13 mouse cellular contexts compared by ENCODE assay signal in the genomic region with DNA sequence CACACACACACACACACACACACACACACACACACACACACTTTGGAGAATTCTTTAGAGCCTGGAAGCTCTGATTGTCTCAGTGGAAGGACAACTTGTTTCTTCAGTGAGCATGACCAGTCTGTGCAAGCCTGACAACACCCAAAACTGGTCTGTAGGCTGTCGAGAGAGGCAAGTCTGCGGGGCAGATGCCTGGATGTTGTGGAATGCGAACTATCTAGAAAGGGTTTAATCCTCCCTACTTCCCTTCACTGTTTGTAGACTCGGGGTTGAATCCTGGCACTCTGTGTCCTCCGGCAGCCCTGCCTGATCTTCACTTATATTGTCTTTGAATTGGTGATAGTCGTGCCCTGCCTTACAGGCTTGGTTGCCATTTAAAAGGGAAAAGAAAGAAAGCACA. TPM values are rescaled to one million over a fixed set of nuclear protein-coding genes. Genes with fewer than 3 reads are reported as not detected.
DNase-seq lines count a peak whose midpoint lies in the region; ATAC-seq and TF ChIP-seq lines count a peak whose summit lies in the region.
"Had no signal": no experiment of that assay in that cellular context is flagged by ENCODE, and none has a peak within 500 bp of the region (broad histone marks: within the 10 kb centered on the region; RNA-seq: fewer than 3 reads in every experiment).

No protein-coding gene starts in this region.

- H3K36me3 ChIP-seq in heart, embryonic 15.5 days: no peaks in the 10 kb centered on the region
- H3K36me3 ChIP-seq in lung, embryonic 16.5 days (ENCODE audit: control insufficient read depth, insufficient read depth, low read length): no peaks in the 10 kb centered on the region
- 0 out of 2 replicates have a peak, but pooled peaks cover 3% of the 10 kb centered on the region for H3K36me3 ChIP-seq in embryonic facial prominence, embryonic 12.5 days
- no peaks in the 10 kb centered on the region for H3K36me3 ChIP-seq in neural tube, embryonic 15.5 days
- H3K36me3 ChIP-seq: forebrain, embryonic 15.5 days had no signal

- no peaks in the 10 kb centered on the region for H3K9me3 ChIP-seq in heart, embryonic 15.5 days (replicated peaks)
- H3K9me3 ChIP-seq in lung, embryonic 16.5 days (ENCODE audit: control insufficient read depth, low read length): no peaks in the 10 kb centered on the region
- no peaks in the 10 kb centered on the region for H3K9me3 ChIP-seq in embryonic facial prominence, embryonic 12.5 days
- H3K9me3 ChIP-seq in neural tube, embryonic 15.5 days (replicated peaks): no peaks in the 10 kb centered on the region
- H3K9me3 ChIP-seq: forebrain, embryonic 15.5 days; midbrain, embryonic 12.5 days had no signal

- no peak for ATAC-seq in heart, embryonic 15.5 days (replicated peaks; ENCODE audit: insufficient number of reproducible peaks, insufficient read depth, low FRiP score, low read depth)
- ATAC-seq in lung, embryonic 16.5 days (ENCODE audit: low read depth): no peak
- ATAC-seq in embryonic facial prominence, embryonic 12.5 days (ENCODE audit: insufficient number of reproducible peaks, insufficient read depth, low FRiP score, low TSS enrichment): no peak
- no peak for ATAC-seq in neural tube, embryonic 15.5 days (ENCODE audit: low FRiP score)
- ATAC-seq: forebrain, embryonic 15.5 days; intestine, embryonic 16.5 days; lung, postnatal 0 days had no signal

- 16% methylated on average over 6 of the region's 6 CpGs for WGBS in heart, embryonic 15.5 days
- 22% methylated on average over 6 of the region's 6 CpGs for WGBS in lung, embryonic 16.5 days
- 53% methylated on average over 6 of the region's 6 CpGs for WGBS in lung, adult 2 months
- 27% methylated on average over 6 of the region's 6 CpGs for WGBS in embryonic facial prominence, embryonic 12.5 days
- 35% methylated on average over 6 of the region's 6 CpGs for WGBS in neural tube, embryonic 15.5 days

- 0 out of 2 replicates have a peak overlapping the region, but pooled peaks have one; percentile 29 for H3K9ac ChIP-seq in heart, embryonic 15.5 days
- H3K9ac ChIP-seq in lung, embryonic 16.5 days (ENCODE audit: low read length): no peak overlapping the region
- H3K9ac ChIP-seq in embryonic facial prominence, embryonic 12.5 days: no peak overlapping the region
- no peak overlapping the region for H3K9ac ChIP-seq in neural tube, embryonic 15.5 days (replicated peaks)
- H3K9ac ChIP-seq: forebrain, embryonic 15.5 days; midbrain, embryonic 12.5 days had no signal

- peaks cover 30% of the 10 kb centered on the region for H3K4me1 ChIP-seq in heart, embryonic 15.5 days (replicated peaks)
- H3K4me1 ChIP-seq in lung, embryonic 16.5 days (replicated peaks; ENCODE audit: control insufficient read depth, insufficient read depth, low read length): peaks cover 23% of the 10 kb centered on the region
- H3K4me1 ChIP-seq in lung, adult 2 months (ENCODE audit: control insufficient read depth, insufficient read depth, low read length): peaks cover 11% of the 10 kb centered on the region
- peaks cover 47% of the 10 kb centered on the region for H3K4me1 ChIP-seq in embryonic facial prominence, embryonic 12.5 days
- H3K4me1 ChIP-seq in neural tube, embryonic 15.5 days: peaks cover 41% of the 10 kb centered on the region

- no peak for DNase-seq in heart, adult 9 months (ENCODE audit: low spot score in 2 of 2)
- DNase-seq in lung, adult 2 months: no peak
- DNase-seq in urinary bladder, postnatal 36 days (ENCODE audit: low spot score in 2 of 2): no peak
- no peak for DNase-seq in left cerebral cortex, postnatal 4 days
- DNase-seq: adrenal gland, postnatal 14 days had no signal

- TF ChIP-seq CTCF in lung, adult 2 months (IDR thresholded peaks at IDR 0.05; ENCODE audit: insufficient read depth, low read length): no peak

- no peak for TF ChIP-seq POLR2A in lung, adult 2 months (IDR thresholded peaks at IDR 0.05; ENCODE audit: borderline replicate concordance, extremely low read depth, low read depth, low read length)

- H3K27me3 ChIP-seq in heart, embryonic 15.5 days: no peaks in the 10 kb centered on the region
- H3K27me3 ChIP-seq in lung, embryonic 16.5 days (ENCODE audit: control insufficient read depth, insufficient read depth, low read depth, low read length): no peaks in the 10 kb centered on the region
- H3K27me3 ChIP-seq in embryonic facial prominence, embryonic 12.5 days: no peaks in the 10 kb centered on the region
- no peaks in the 10 kb centered on the region for H3K27me3 ChIP-seq in neural tube, embryonic 15.5 days (replicated peaks)
- H3K27me3 ChIP-seq: forebrain, embryonic 15.5 days; midbrain, embryonic 12.5 days had no signal

- H3K4me2 ChIP-seq in heart, embryonic 15.5 days: no peak overlapping the region
- H3K4me2 ChIP-seq in lung, embryonic 16.5 days (ENCODE audit: low read depth, low read length): no peak overlapping the region
- H3K4me2 ChIP-seq in embryonic facial prominence, embryonic 12.5 days (replicated peaks): no peak overlapping the region
- H3K4me2 ChIP-seq in neural tube, embryonic 15.5 days: no peak overlapping the region
- H3K4me2 ChIP-seq: forebrain, embryonic 15.5 days; midbrain, embryonic 12.5 days had no signal

- no peak overlapping the region for H3K4me3 ChIP-seq in heart, embryonic 15.5 days
- H3K4me3 ChIP-seq in lung, embryonic 16.5 days (ENCODE audit: low read length): no peak overlapping the region
- H3K4me3 ChIP-seq in lung, adult 2 months (replicated peaks; ENCODE audit: extremely low read depth, low read depth, low read length): no peak overlapping the region
- H3K4me3 ChIP-seq in embryonic facial prominence, embryonic 12.5 days: no peak overlapping the region
- H3K4me3 ChIP-seq in neural tube, embryonic 15.5 days (replicated peaks): no peak overlapping the region
- H3K4me3 ChIP-seq: forebrain, embryonic 15.5 days; midbrain, embryonic 12.5 days had no signal

- H3K27ac ChIP-seq in heart, embryonic 15.5 days: no peak overlapping the region
- peak overlapping the region; percentile 7; the same call in 1 of the 2 replicates for H3K27ac ChIP-seq in lung, embryonic 16.5 days (ENCODE audit: low read length)
- peak overlapping the region; percentile 52 for H3K27ac ChIP-seq in embryonic facial prominence, embryonic 12.5 days
- peak overlapping the region; percentile 56 for H3K27ac ChIP-seq in neural tube, embryonic 15.5 days (replicated peaks)
- H3K27ac ChIP-seq: forebrain, embryonic 15.5 days; midbrain, embryonic 12.5 days had no signal

- intact Hi-C loops in left cerebral cortex, postnatal 4 days (cut with DNase I): no loop called here

RNA-seq across cellular contexts. Expression of gene Cuedc1, which starts 25.9 kb away (rescaled TPM):
- 18.4 and 20.3 TPM in 2 replicates for polyA plus RNA-seq in heart, embryonic 15.5 days (2015; fragmentation: Nextera tagmentation; extraction: Ambion mirVana)
- polyA plus RNA-seq in lung, embryonic 16.5 days (2015; fragmentation: Nextera tagmentation; extraction: Ambion mirVana): 11.3 and 11.8 TPM in 2 replicates
- 40.7 and 42.9 TPM in 2 replicates for polyA plus RNA-seq in lung, adult 2 months (2012; rRNA removed)
- 36.4 and 42.0 TPM in 2 replicates for polyA plus RNA-seq in embryonic facial prominence, embryonic 12.5 days (2016; fragmentation: Nextera tagmentation; extraction: Ambion mirVana)
- 40.6 and 49.0 TPM in 2 replicates for polyA plus RNA-seq in neural tube, embryonic 15.5 days (2015; fragmentation: Nextera tagmentation; extraction: Ambion mirVana)
- total RNA-seq in left cerebral cortex, postnatal 4 days (2021): 10 to 100 TPM; 65.4 to 69.7 TPM

RNA-seq across cellular contexts. Expression of gene Vezf1, which starts 55.7 kb away (rescaled TPM):
- polyA plus RNA-seq in heart, embryonic 15.5 days (2015; fragmentation: Nextera tagmentation; extraction: Ambion mirVana): 22.2 and 24.9 TPM in 2 replicates
- 32.9 and 38.2 TPM in 2 replicates for polyA plus RNA-seq in lung, embryonic 16.5 days (2015; fragmentation: Nextera tagmentation; extraction: Ambion mirVana)
- polyA plus RNA-seq in lung, adult 2 months (2012; rRNA removed): 22.4 and 26.5 TPM in 2 replicates
- polyA plus RNA-seq in embryonic facial prominence, embryonic 12.5 days (2016; fragmentation: Nextera tagmentation; extraction: Ambion mirVana): 59.0 and 59.8 TPM in 2 replicates
- polyA plus RNA-seq in neural tube, embryonic 15.5 days (2015; fragmentation: Nextera tagmentation; extraction: Ambion mirVana): 35.0 and 39.1 TPM in 2 replicates
- total RNA-seq in left cerebral cortex, postnatal 4 days (2021): 10 to 100 TPM; 35.3 to 38.2 TPM
